Mouse (Mus musculus): ENCODE measurements around the gene Vmn1r152.
"Not testable (repeated sequence)": the region's sequence is repeated elsewhere in the genome, so short reads cannot be mapped to it uniquely, and the experiment has no call there.

Gene Vmn1r152

GRCm38 (mm10) chr7:22522667-22523066 is at the start of gene Vmn1r152:
Gene Vmn1r152, plus strand, starts transcription at chr7:22522967.
- H3K27me3 ChIP-seq (ENCODE audit: control insufficient read depth, insufficient read depth, low read length, poor library complexity, severe bottlenecking); H3K36me3 ChIP-seq (ENCODE audit: control insufficient read depth, insufficient read depth, low read length, poor library complexity, severe bottlenecking); DNase-seq (ENCODE audit: low read depth, low spot score): not testable (repeated sequence)

GRCm38 (mm10) chr7:22499578-22499977 is 23.2 kb upstream of the Vmn1r152 start, which contains the start of gene Vmn1r151:
Gene Vmn1r151, minus strand, starts transcription at chr7:22499678.
- H3K36me3 ChIP-seq (ENCODE audit: control insufficient read depth, insufficient read depth, low read length, poor library complexity, severe bottlenecking); DNase-seq (ENCODE audit: low read depth, low spot score); H3K27me3 ChIP-seq (ENCODE audit: control insufficient read depth, insufficient read depth, low read length, poor library complexity, severe bottlenecking): not testable (repeated sequence)

GRCm38 (mm10) chr7:22534787-22535186 is 12.0 kb downstream of the Vmn1r152 start, which contains the start of gene Gm8677:
Gene Gm8677, minus strand, starts transcription at chr7:22534887.
- H3K27me3 ChIP-seq (ENCODE audit: control insufficient read depth, insufficient read depth, low read length, poor library complexity, severe bottlenecking); H3K36me3 ChIP-seq (ENCODE audit: control insufficient read depth, insufficient read depth, low read length, poor library complexity, severe bottlenecking); DNase-seq (ENCODE audit: low read depth, low spot score): not testable (repeated sequence)

- H3K27me3 ChIP-seq (ENCODE audit: control insufficient read depth, insufficient read depth, low read length, poor library complexity, severe bottlenecking); DNase-seq (ENCODE audit: low read depth, low spot score); H3K36me3 ChIP-seq (ENCODE audit: control insufficient read depth, insufficient read depth, low read length, poor library complexity, severe bottlenecking): not testable (repeated sequence)
Measured at GRCm38 (mm10) chr7:22565243-22565642, 42.5 kb downstream of the Vmn1r152 start, which contains the start of gene Gm4201. Gene Gm4201, minus strand, starts transcription at chr7:22565343.

Data from splenic B cell, adult 2 months (primary cell).